Mouse (Mus musculus) Patski (cell line): Measurements from ENCODE around the gene Rbfox1. TPM values are rescaled to one million over a fixed set of nuclear protein-coding genes. Genes with fewer than 3 reads are reported as not detected.

Source experiments
- ATAC-seq: fragments of 100-300 bp; one replicate; pipeline ENCODE4 v1.8.0; 2021
- CTCF ChIA-PET: fragments of 350-600 bp; sonication (Branson Sonifier 250); formaldehyde crosslinking; loops from one replicate; lab custom pipeline; 2022; ENCODE audit warnings: inconsistent platforms; lab: Charles Lee
- POLR2A ChIA-PET: fragments of 350-600 bp; sonication (Branson Sonifier 250); formaldehyde crosslinking; loops from one replicate; lab custom pipeline; 2022; ENCODE audit warnings: antibody characterized with exemption, inconsistent platforms; lab: Charles Lee
- DNase-seq: peaks from one replicate; pipeline ENCODE4 v3.0.0-alpha.2; 2011; ENCODE audit warnings: low read depth, low spot score
- H3K27me3 ChIP-seq: fragments of 371-371 bp; one replicate; pipeline ENCODE4 v1.5.1; 2021
- CTCF ChIP-seq: fragments of 100-300 bp; IDR thresholded peaks from one replicate; pipeline ENCODE4 v1.5.1; 2021
- in situ Hi-C: fragments of 300-500 bp; cut with MboI; formaldehyde crosslinking; loops from 3 replicates; pipeline ENCODE4 v1.11.1; 2018; ENCODE audit warnings: low pct_unique_long_range_greater_than_20kb, mixed read lengths
- polyA plus RNA-seq: library from polyadenylated mRNA; unstranded; gene quantifications from one replicate; pipeline ENCODE4 v1.2.3, GENCODE M21; 2021

Rbfox1 gene
- polyA plus RNA-seq, 1 experiment from 2014 or later = not detected

- DNase-seq (no peak), ATAC-seq (no peak)
- H3K27me3 ChIP-seq = no peaks in the 10 kb centered on the region
- TF ChIP-seq CTCF = no peak
- in situ Hi-C loops = no loop called here
- CTCF ChIA-PET = no interaction called here
- POLR2A ChIA-PET = no interaction called here
These were observed 1020.8 kb downstream of the Rbfox1 start for GRCm38 (mm10) chr16:6906001-6906400.

- no peak for DNase-seq
- ATAC-seq = no peak
- POLR2A ChIA-PET = no interaction called here
- no peaks in the 10 kb centered on the region for H3K27me3 ChIP-seq
- in situ Hi-C loops = no loop called here
- CTCF ChIA-PET = no interaction called here
- TF ChIP-seq CTCF = no peak
These were observed 1022.4 kb downstream of the Rbfox1 start for GRCm38 (mm10) chr16:6907550-6907949.

GRCm38 (mm10) chr16:6914531-6914930, 1029.4 kb downstream of the Rbfox1 start:
- H3K27me3 ChIP-seq = no peaks in the 10 kb centered on the region
- CTCF ChIA-PET = no interaction called here
- no peak for TF ChIP-seq CTCF
- in situ Hi-C loops = no loop called here
- DNase-seq (no peak), ATAC-seq (no peak)
- POLR2A ChIA-PET = no interaction called here

- POLR2A ChIA-PET = no interaction called here
- DNase-seq (no peak), ATAC-seq (no peak)
- CTCF ChIA-PET = no interaction called here
- no peaks in the 10 kb centered on the region for H3K27me3 ChIP-seq
- in situ Hi-C loops = no loop called here
- TF ChIP-seq CTCF = no peak
These were observed 1033.5 kb downstream of the Rbfox1 start for GRCm38 (mm10) chr16:6918641-6919040.

GRCm38 (mm10) chr16:6919681-6920080, 1034.5 kb downstream of the Rbfox1 start:
- H3K27me3 ChIP-seq = no peaks in the 10 kb centered on the region
- in situ Hi-C loops = no loop called here
- DNase-seq (no peak), ATAC-seq (no peak)
- TF ChIP-seq CTCF = no peak
- ChIA-PET CTCF (no interaction called here), POLR2A (no interaction called here)

GRCm38 (mm10) chr16:6927661-6928060, 1042.5 kb downstream of the Rbfox1 start:
- ChIA-PET POLR2A (no interaction called here), CTCF (no interaction called here)
- H3K27me3 ChIP-seq = no peaks in the 10 kb centered on the region
- DNase-seq (no peak), ATAC-seq (no peak)
- in situ Hi-C loops = no loop called here
- TF ChIP-seq CTCF = no peak

- TF ChIP-seq CTCF = no peak
- in situ Hi-C loops = no loop called here
- ChIA-PET POLR2A (no interaction called here), CTCF (interaction anchor here (0.7 to 1.0 kb wide), 2 partner anchors 10 to 91 kb away, joined by 3 read pairs; no protein-coding TSS in a partner anchor)
- no peak for DNase-seq
- no peak for ATAC-seq
- H3K27me3 ChIP-seq = peaks cover 3% of the 10 kb centered on the region
These were observed 1045.6 kb downstream of the Rbfox1 start for GRCm38 (mm10) chr16:6930795-6931194.

GRCm38 (mm10) chr16:6946151-6946550, 1061.0 kb downstream of the Rbfox1 start:
- in situ Hi-C loops = no loop called here
- ATAC-seq (no peak), DNase-seq (no peak)
- POLR2A ChIA-PET = no interaction called here
- no peak for TF ChIP-seq CTCF
- H3K27me3 ChIP-seq = no peaks in the 10 kb centered on the region
- CTCF ChIA-PET = no interaction called here

GRCm38 (mm10) chr16:6949666-6950065, 1064.5 kb downstream of the Rbfox1 start:
- no peak for ATAC-seq
- no peak for DNase-seq
- TF ChIP-seq CTCF = no peak
- in situ Hi-C loops = no loop called here
- no peaks in the 10 kb centered on the region for H3K27me3 ChIP-seq
- POLR2A ChIA-PET = no interaction called here
- CTCF ChIA-PET = interaction anchor here (0.6 kb wide), 1 partner anchor 215 kb away, joined by 3 read pairs; no protein-coding TSS in a partner anchor

- no peak for TF ChIP-seq CTCF
- ChIA-PET CTCF (no interaction called here), POLR2A (no interaction called here)
- no peak for ATAC-seq
- in situ Hi-C loops = no loop called here
- no peak for DNase-seq
- no peaks in the 10 kb centered on the region for H3K27me3 ChIP-seq
These were observed 1070.0 kb downstream of the Rbfox1 start for GRCm38 (mm10) chr16:6955102-6955675.

- DNase-seq = no peak
- in situ Hi-C loops = loop anchor here (5.0 to 10.0 kb wide), 2 partner anchors 60 to 117 kb away; no protein-coding TSS in a partner anchor
- CTCF ChIA-PET = no interaction called here
- POLR2A ChIA-PET = no interaction called here
- H3K27me3 ChIP-seq = no peaks in the 10 kb centered on the region
- no peak for ATAC-seq
- no peak for TF ChIP-seq CTCF
These were observed 1076.8 kb downstream of the Rbfox1 start for GRCm38 (mm10) chr16:6961931-6962379.

GRCm38 (mm10) chr16:6962508-6962907, 1077.4 kb downstream of the Rbfox1 start:
- ChIA-PET CTCF (interaction anchor here (1.1 to 1.8 kb wide), 3 partner anchors 9 to 21 kb away, joined by 3 to 4 read pairs (median 3); no protein-coding TSS in a partner anchor), POLR2A (no interaction called here)
- in situ Hi-C loops = loop anchor here (5.0 to 10.0 kb wide), 2 partner anchors 60 to 118 kb away; no protein-coding TSS in a partner anchor
- TF ChIP-seq CTCF = no peak
- DNase-seq (no peak), ATAC-seq (no peak)
- H3K27me3 ChIP-seq = no peaks in the 10 kb centered on the region
